Mouse (Mus musculus): ENCODE data around the gene Rbms1.

DNA sequence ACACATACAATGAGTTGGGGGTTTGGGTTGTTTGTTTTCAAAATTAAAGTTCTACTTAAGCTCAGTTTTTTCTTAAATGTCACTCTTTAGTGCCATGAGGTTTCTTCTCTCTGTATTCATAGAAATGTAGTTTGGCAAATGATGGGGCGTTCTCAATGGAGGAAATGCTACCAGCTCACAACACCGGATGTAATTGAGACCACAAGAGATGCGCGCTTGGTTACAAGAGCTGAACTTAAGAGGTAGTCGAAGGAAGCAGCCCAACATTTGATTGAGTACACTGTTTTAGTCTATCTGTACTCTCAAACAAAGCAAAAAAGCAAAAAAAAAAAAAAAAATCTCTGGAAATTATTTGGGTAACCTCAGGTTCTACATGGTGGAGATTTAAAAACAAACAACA is 58.9 kb downstream of the Rbms1 start:
- TF ChIP-seq CTCF (IDR thresholded peaks at IDR 0.05; ENCODE audit: control insufficient read depth, insufficient read depth, insufficient read length) (no peak), FOSL1 (IDR thresholded peaks at IDR 0.05; ENCODE audit: insufficient read depth, low read length, poor library complexity, severe bottlenecking) (no peak), MAX (IDR thresholded peaks at IDR 0.05) (no peak)

Measured in C2C12 (cell line).